Mouse (Mus musculus) gastrocnemius, adult 2 months (tissue): ENCODE data around the gene Slc28a2. TPM values are rescaled to one million over a fixed set of nuclear protein-coding genes. Genes with fewer than 3 reads are reported as not detected.
"Not testable (repeated sequence)": the region's sequence is repeated elsewhere in the genome, so short reads cannot be mapped to it uniquely, and the experiment has no call there.

Experiments used
- DNase-seq: peaks from one replicate; pipeline ENCODE4 v3.0.0; 2022
- H3K27ac ChIP-seq: fragments of 200-600 bp; 2 replicates; pipeline ENCODE4 v1.8.1; 2022; ENCODE audit warnings: mild to moderate bottlenecking
- H3K4me3 ChIP-seq: fragments of 200-600 bp; 2 replicates; pipeline ENCODE4 v1.8.1; 2022; ENCODE audit warnings: mild to moderate bottlenecking, moderate library complexity
- CTCF ChIP-seq: fragments of 200-600 bp; IDR thresholded peaks from 2 replicates; pipeline ENCODE4 v1.8.1; 2022; ENCODE audit warnings: antibody characterized with exemption, mild to moderate bottlenecking, moderate library complexity
- intact Hi-C: fragments of 180-260 bp; cut with DNase I; formaldehyde crosslinking; loops from one replicate; pipeline ENCODE4 v1.15.1; 2025
- total RNA-seq, 2 experiments: library from RNA; stranded (reverse); gene quantifications; 2 replicates each; pipeline ENCODE4 v1.2.3; 2021

Slc28a2 gene
- total RNA-seq, 2 experiments from 2014 or later = 5.6 to 9.9 TPM

- TF ChIP-seq CTCF = no peak
- DNase-seq = no peak
- H3K4me3 ChIP-seq = peak overlapping the region; percentile 51
- intact Hi-C loops = no loop called here
- peak overlapping the region; percentile 62 for H3K27ac ChIP-seq
Observed at GRCm38 (mm10) chr2:122408928-122409327, 17.3 kb upstream of the Slc28a2 start.

- H3K4me3 ChIP-seq = peak overlapping the region; percentile 51
- DNase-seq, intact Hi-C loops: not testable (repeated sequence)
- H3K27ac ChIP-seq = peak overlapping the region; percentile 54; the same call in 1 of the 2 replicates
Observed at GRCm38 (mm10) chr2:122426645-122427044, 368 bp downstream of the Slc28a2 start.

GRCm38 (mm10) chr2:122438706-122439482, 12.6 kb downstream of the Slc28a2 start:
- intact Hi-C loops, DNase-seq, H3K27ac ChIP-seq, H3K4me3 ChIP-seq: not testable (repeated sequence)

- intact Hi-C loops, H3K27ac ChIP-seq, H3K4me3 ChIP-seq, DNase-seq: not testable (repeated sequence)
Observed at GRCm38 (mm10) chr2:122440521-122440920, 14.2 kb downstream of the Slc28a2 start.

- Histone ChIP-seq H3K4me3 (peak overlapping the region; percentile 62), H3K27ac (peak overlapping the region; percentile 71)
- DNase-seq = no peak
- no peak for TF ChIP-seq CTCF
- intact Hi-C loops = no loop called here
Observed at GRCm38 (mm10) chr2:122441000-122441933, 15.0 kb downstream of the Slc28a2 start.

- intact Hi-C loops = no loop called here
- DNase-seq = no peak
- no peak for TF ChIP-seq CTCF
- H3K4me3 ChIP-seq = no peak overlapping the region
- no peak overlapping the region for H3K27ac ChIP-seq
Observed at GRCm38 (mm10) chr2:122450351-122450750, 24.1 kb downstream of the Slc28a2 start.

GRCm38 (mm10) chr2:122452426-122452825, 26.1 kb downstream of the Slc28a2 start:
- intact Hi-C loops = no loop called here
- Histone ChIP-seq H3K4me3 (no peak overlapping the region), H3K27ac (peak overlapping the region; percentile 66)
- DNase-seq = no peak
- TF ChIP-seq CTCF = no peak

- DNase-seq = peak; percentile 16
- no peak for TF ChIP-seq CTCF
- intact Hi-C loops = loop anchor here (1.0 to 2.0 kb wide), 2 partner anchors 86 to 119 kb away; no protein-coding TSS in a partner anchor
- peak overlapping the region; percentile 83 for H3K4me3 ChIP-seq
- H3K27ac ChIP-seq = peak overlapping the region; percentile 87
Observed at GRCm38 (mm10) chr2:122466901-122467300, 40.6 kb downstream of the Slc28a2 start.

- peak; percentile 91 for TF ChIP-seq CTCF
- DNase-seq = peak; percentile 98
- H3K27ac ChIP-seq = peak overlapping the region; percentile 87
- intact Hi-C loops = loop anchor here (1.0 to 2.0 kb wide), 2 partner anchors 87 to 119 kb away; no protein-coding TSS in a partner anchor
- peak overlapping the region; percentile 83 for H3K4me3 ChIP-seq
Observed at GRCm38 (mm10) chr2:122467351-122468013, 41.2 kb downstream of the Slc28a2 start.

GRCm38 (mm10) chr2:122469221-122469620, 42.9 kb downstream of the Slc28a2 start:
- Histone ChIP-seq H3K4me3 (no peak overlapping the region), H3K27ac (no peak overlapping the region)
- TF ChIP-seq CTCF = no peak
- intact Hi-C loops = no loop called here
- DNase-seq = no peak

GRCm38 (mm10) chr2:122476585-122476984, 50.3 kb downstream of the Slc28a2 start:
- intact Hi-C loops = no loop called here
- DNase-seq = no peak
- no peak for TF ChIP-seq CTCF
- H3K4me3 ChIP-seq = no peak overlapping the region
- no peak overlapping the region for H3K27ac ChIP-seq

- intact Hi-C loops, DNase-seq: not testable (repeated sequence)
Observed at GRCm38 (mm10) chr2:122483787-122484186, 57.5 kb downstream of the Slc28a2 start.

More at GRCm38 (mm10) chr2:122483787-122484186, 57.5 kb downstream of the Slc28a2 start:
- not testable (repeated sequence) for H3K27ac ChIP-seq, H3K4me3 ChIP-seq
